Mouse (Mus musculus) heart, embryonic 14.5 days (tissue): ENCODE results near the gene 1700012A03Rik. TPM values are rescaled to one million over a fixed set of nuclear protein-coding genes. Genes with fewer than 3 reads are reported as not detected.

Source experiments
- ATAC-seq: fragments of 200-750 bp; cut with Nextera tagmentation; 2 replicates; pipeline ENCODE4 v1.8.0; 2017; ENCODE audit warnings: low read depth, moderate TSS enrichment; ENCODE audit not compliant: insufficient number of reproducible peaks, insufficient read depth, low FRiP score
- H3K27ac ChIP-seq, 2 experiments: fragments of 200-500 bp in 1 of 2; fragments of 300-500 bp in 1 of 2; sonication (generic) in 1 of 2; replicated peaks in 1 of 2; 2 replicates each; pipeline ENCODE4 v1.5.1; 2012 to 2014; ENCODE audit warnings: low read depth in 2 of 2, low read length in 2 of 2, control low read depth in 1 of 2, mild to moderate bottlenecking in 1 of 2, mixed read lengths in 1 of 2; ENCODE audit not compliant: control insufficient read depth in 1 of 2, insufficient read depth in 1 of 2
- H3K27me3 ChIP-seq: fragments of 300-500 bp; sonication (generic); 2 replicates; pipeline ENCODE4 v1.6.1; 2014; ENCODE audit warnings: mild to moderate bottlenecking, low read length, control low read depth; ENCODE audit not compliant: control insufficient read depth, insufficient read depth
- H3K36me3 ChIP-seq: fragments of 300-500 bp; sonication (generic); 2 replicates; pipeline ENCODE4 v1.6.1; 2014; ENCODE audit warnings: mild to moderate bottlenecking, control low read depth, low read length, mixed read lengths; ENCODE audit not compliant: control insufficient read depth, insufficient read depth
- H3K4me1 ChIP-seq, 2 experiments: fragments of 200-500 bp in 1 of 2; fragments of 300-500 bp in 1 of 2; sonication (generic) in 1 of 2; 2 replicates each; pipeline ENCODE4 v1.6.1; 2012 to 2014; ENCODE audit warnings: low read length in 2 of 2, control low read depth in 1 of 2, mixed read lengths in 1 of 2; ENCODE audit not compliant: control insufficient read depth in 2 of 2, insufficient read depth in 2 of 2
- H3K4me2 ChIP-seq: fragments of 300-500 bp; sonication (generic); 2 replicates; pipeline ENCODE4 v1.6.1; 2014; ENCODE audit warnings: mild to moderate bottlenecking, low read length
- H3K4me3 ChIP-seq, 2 experiments: fragments of 200-500 bp in 1 of 2; fragments of 300-500 bp in 1 of 2; sonication (generic) in 1 of 2; 2 replicates each; pipeline ENCODE4 v1.5.1; 2012 to 2014; ENCODE audit warnings: low read length in 2 of 2, mild to moderate bottlenecking in 2 of 2, control low read depth in 1 of 2, low read depth in 1 of 2, moderate library complexity in 1 of 2; ENCODE audit not compliant: control insufficient read depth in 1 of 2, insufficient read depth in 1 of 2
- H3K9ac ChIP-seq: fragments of 300-500 bp; sonication (generic); 2 replicates; pipeline ENCODE4 v1.6.1; 2014; ENCODE audit warnings: mild to moderate bottlenecking, low read length
- H3K9me3 ChIP-seq: fragments of 300-500 bp; sonication (generic); 2 replicates; pipeline ENCODE4 v1.6.1; 2016; ENCODE audit warnings: low read length, control low read depth; ENCODE audit not compliant: control insufficient read depth
- WGBS: fragments of 180-500 bp; shearing (Covaris S2); extraction: QIAGEN DNeasy Blood & Tissue Kit; methylation state at CpG from one replicate; pipeline ENCODE4 v1.1.7; 2014; 5-methylcytosine and 5-hydroxymethylcytosine counted together
- polyA plus RNA-seq: library from polyadenylated mRNA; unstranded; fragments of >200 nt; fragmentation: Nextera tagmentation; extraction: Ambion mirVana; gene quantifications from 2 replicates; pipeline ENCODE4 v1.2.1, GENCODE M21; 2014

The 1700012A03Rik gene
- polyA plus RNA-seq, 1 experiment from 2014 or later: not detected

DNA sequence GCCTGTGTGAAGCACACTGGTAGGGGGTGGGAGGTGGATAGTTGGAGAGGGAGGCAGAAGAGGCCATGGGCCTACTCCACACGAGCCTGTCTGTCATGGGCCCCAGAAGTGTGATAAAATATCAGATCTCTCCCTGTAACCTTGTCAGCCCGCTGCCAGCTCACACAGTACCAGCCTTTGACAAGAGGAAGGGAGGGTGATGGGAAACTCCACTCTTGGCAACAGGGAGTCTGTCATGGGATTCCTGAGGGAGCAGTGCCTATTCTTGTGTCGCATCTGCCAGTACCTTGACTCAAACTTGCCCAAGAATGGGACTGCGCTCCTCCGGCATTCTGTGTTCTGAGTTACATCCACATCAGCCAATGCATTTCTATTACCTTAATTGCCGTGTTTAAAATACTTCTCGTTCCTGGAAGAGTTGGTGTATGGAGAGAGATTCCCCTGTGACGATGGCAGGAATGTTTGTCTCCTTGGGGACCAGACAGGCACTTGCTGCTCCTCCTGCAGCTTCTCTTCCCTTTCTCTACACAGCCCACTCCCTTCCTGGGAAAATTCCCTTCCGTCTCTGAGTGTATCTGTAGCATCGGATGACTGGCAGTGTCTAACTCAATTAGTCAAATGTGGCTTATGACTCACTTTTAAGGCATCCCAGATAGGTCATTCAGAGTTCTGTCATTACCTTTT, 28.1 kb upstream of the 1700012A03Rik start:
- H3K9me3 ChIP-seq: no peaks in the 10 kb centered on the region
- H3K4me2 ChIP-seq: no peak overlapping the region
- no peak overlapping the region for H3K4me3 ChIP-seq
- ATAC-seq: no peak
- no peaks in the 10 kb centered on the region for H3K36me3 ChIP-seq
- H3K27me3 ChIP-seq: no peaks in the 10 kb centered on the region
- 42% methylated on average over 10 of the region's 10 CpGs for WGBS
- no peak overlapping the region for H3K27ac ChIP-seq
- no peak overlapping the region for H3K9ac ChIP-seq
- peaks cover 11 to 17% of the 10 kb centered on the region in 2 experiments for H3K4me1 ChIP-seq

DNA sequence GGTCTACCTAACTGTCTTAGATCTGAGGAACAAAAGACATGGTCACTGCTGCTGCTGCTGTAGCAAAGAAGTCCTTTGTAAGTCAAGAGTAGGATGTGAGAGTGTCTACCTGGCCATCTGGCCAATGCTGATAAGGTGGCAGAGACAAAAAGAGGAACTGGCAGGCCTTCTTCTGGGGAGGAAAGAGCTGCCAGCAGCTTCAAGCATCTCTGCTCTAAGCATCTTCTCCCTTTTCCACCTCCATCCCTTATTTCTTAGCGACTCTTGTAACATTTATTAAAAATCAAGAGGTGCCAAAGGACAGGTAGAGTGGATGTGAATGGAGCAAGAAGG, 27.5 kb upstream of the 1700012A03Rik start:
- H3K27ac ChIP-seq: no peak overlapping the region
- no peak overlapping the region for H3K9ac ChIP-seq
- H3K36me3 ChIP-seq: no peaks in the 10 kb centered on the region
- no peak overlapping the region for H3K4me2 ChIP-seq
- no peaks in the 10 kb centered on the region for H3K9me3 ChIP-seq
- H3K4me3 ChIP-seq: no peak overlapping the region
- 76% methylated on average over 1 of the region's 1 CpGs for WGBS
- no peaks in the 10 kb centered on the region for H3K27me3 ChIP-seq
- no peak for ATAC-seq
- H3K4me1 ChIP-seq: peaks cover 9 to 12% of the 10 kb centered on the region in 2 experiments

DNA sequence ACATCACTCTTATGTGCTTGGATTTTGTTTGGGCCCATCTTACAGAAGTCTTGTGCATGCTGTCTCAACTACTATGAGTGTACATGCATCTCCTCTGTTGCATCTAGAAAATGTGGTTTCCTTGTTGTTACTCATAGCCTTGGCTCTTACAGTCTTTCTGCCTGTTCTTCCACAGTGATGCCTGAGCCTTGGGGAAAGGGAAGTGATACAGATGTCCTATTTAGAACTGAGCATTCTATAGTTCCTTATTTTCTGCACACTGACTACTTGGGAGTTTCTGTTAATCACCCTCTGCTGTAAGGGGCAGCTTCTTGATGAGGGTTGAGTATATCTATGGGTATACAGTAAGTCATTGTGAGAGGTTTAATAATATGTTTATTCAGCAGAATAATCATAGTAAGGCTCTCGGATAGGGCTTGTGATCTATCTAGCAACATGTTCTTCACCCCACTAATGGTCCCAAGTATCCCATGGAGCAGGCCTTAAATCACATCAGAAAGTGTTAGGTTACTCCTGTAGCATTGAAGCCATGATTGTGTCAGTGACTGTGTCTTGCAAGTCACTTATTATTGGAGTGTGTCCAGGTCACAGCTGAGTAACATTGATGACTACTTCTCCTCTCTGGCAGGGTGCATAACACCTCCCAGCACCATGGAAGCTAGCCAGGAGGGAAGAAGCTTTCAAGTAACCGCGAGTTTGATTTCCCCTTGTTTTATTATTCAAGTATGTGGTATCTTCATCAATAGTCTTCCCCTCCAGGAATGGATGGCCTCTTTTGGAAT, 21.6 kb upstream of the 1700012A03Rik start:
- Histone ChIP-seq H3K4me1 (no peaks in the 10 kb centered on the region), H3K36me3 (no peaks in the 10 kb centered on the region), H3K4me2 (no peak overlapping the region), H3K4me3 (no peak overlapping the region), H3K27me3 (no peaks in the 10 kb centered on the region), H3K9ac (no peak overlapping the region), H3K27ac (no peak overlapping the region), H3K9me3 (no peaks in the 10 kb centered on the region)
- ATAC-seq: no peak
- 73% methylated on average over 3 of the region's 3 CpGs for WGBS

DNA sequence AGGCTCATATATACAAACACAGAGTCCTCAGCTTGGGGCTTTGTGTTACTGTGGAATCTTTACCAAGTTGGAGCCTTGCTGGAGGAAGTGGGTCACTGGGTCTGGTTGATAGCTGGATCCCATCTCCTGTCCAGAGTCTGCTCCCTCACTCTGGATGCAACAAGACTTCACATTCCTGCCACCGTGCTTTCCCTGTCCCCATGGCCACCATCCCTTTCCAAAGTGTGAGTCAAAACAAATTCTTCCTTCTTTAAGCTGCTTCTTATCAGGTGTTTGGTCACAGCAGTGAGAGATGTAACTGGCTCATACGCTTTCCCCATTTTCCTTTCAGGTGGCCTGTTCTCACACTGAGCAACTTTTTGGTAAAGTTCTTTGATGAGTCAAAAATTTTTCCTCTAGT, 15.8 kb upstream of the 1700012A03Rik start:
- Histone ChIP-seq H3K27me3 (no peaks in the 10 kb centered on the region), H3K9me3 (no peaks in the 10 kb centered on the region), H3K9ac (no peak overlapping the region), H3K4me2 (no peak overlapping the region), H3K27ac (no peak overlapping the region), H3K4me3 (no peak overlapping the region), H3K4me1 (no peaks in the 10 kb centered on the region), H3K36me3 (no peaks in the 10 kb centered on the region)
- WGBS: 26% methylated on average over 2 of the region's 2 CpGs
- ATAC-seq: no peak

DNA sequence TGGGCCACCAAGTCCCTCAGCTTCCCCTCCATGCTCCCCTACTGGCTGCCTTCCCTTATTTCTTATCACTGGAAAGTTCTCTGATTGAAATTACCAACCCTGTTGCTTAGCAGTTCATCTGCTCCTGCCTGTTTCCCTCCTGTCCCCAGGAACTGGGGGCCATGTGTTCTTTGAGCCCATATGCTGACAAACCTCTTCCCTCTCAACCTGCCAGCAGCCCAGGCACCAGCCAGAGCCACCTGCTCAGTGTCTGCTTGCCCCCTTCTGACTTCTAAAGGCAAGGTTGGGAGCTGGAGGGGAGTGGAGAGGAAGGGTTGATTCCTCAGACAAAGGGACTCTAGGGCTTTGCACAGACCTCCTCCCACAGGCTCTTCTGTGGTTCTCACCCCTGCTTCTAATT, 4.7 kb upstream of the 1700012A03Rik start:
- Histone ChIP-seq H3K27me3 (no peaks in the 10 kb centered on the region), H3K4me1 (no peaks in the 10 kb centered on the region), H3K9ac (no peak overlapping the region), H3K36me3 (no peaks in the 10 kb centered on the region), H3K27ac (no peak overlapping the region), H3K4me3 (no peak overlapping the region), H3K4me2 (no peak overlapping the region), H3K9me3 (no peaks in the 10 kb centered on the region)
- no peak for ATAC-seq

DNA sequence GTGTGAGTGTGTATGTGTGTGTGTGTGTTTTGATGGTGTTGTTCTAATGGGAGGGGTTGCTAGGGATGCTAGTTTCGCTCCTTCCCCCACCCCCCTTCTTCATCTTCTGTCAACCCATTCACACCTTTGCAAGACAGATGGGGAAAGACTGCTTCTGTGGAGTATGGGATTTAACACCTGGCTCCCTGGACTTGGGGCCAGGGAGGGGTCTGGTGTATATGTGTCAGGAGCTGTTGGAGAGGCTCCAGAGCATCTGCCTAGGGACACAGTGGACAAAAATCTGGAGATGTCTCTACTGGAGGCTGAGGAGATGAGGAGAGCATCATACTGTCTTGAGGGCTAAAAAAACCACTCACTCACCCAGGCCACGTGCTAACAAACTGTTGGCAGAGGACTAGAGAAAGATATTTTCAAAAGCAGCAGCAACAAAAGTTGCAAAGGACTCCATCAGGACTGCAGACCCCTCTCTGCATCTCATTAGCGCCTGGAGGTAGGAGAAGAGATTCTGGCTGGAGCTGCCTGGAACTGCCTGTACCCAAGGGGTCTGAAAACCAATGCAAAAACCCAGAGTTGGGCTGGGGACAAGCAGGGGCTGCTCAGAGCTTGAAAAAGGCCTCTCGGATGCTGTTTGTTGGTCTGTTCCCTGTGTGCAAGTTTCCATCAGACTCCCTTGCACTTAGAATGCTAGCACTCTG, 643 bp upstream of the 1700012A03Rik start:
- Histone ChIP-seq H3K4me2 (no peak overlapping the region), H3K36me3 (no peaks in the 10 kb centered on the region), H3K4me3 (no peak overlapping the region), H3K9ac (no peak overlapping the region), H3K27ac (no peak overlapping the region), H3K9me3 (no peaks in the 10 kb centered on the region), H3K27me3 (no peaks in the 10 kb centered on the region), H3K4me1 (no peaks in the 10 kb centered on the region)
- ATAC-seq: no peak
- WGBS: 39% methylated on average over 4 of the region's 4 CpGs

DNA sequence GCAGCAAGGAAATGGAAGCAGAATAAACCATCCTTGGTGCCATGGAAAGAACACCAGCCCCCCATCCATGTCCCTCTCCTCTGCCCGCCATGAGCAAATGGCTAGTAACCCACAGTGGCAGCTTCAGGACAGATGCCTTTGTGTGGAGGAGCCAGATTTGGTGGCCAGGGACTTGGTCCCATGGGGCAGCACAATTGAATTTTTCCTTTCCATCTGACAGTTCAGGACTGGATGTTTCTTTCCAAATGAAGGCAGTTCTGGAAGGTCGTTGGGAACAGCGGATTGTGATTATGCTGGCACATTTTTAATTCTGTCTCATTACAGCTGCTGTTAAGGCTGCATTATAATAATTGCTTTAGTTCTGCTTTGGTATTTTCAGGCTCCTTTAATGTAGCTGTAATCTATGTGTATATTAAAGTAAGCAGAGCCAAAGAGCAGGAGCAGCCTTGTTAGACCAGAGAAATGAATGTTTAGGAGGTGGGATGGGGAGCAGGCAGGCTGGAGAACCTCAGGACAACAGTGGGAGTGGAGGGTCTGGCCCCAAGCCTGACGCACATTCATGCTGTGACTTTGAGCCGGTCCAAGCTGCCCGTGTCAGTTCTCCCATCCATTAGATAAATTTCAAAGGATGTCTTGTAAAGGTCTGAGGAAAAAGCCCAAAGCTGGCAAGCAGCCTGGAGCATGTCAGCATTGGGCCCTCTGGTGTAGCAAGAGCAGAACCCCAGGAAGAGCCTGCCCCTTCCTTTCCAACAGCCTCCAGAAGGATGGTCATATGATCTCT, 2.3 kb downstream of the 1700012A03Rik start:
- H3K27ac ChIP-seq: no peak overlapping the region
- H3K9me3 ChIP-seq: no peaks in the 10 kb centered on the region
- H3K36me3 ChIP-seq: no peaks in the 10 kb centered on the region
- ATAC-seq: no peak
- 69% methylated on average over 6 of the region's 6 CpGs for WGBS
- no peak overlapping the region for H3K9ac ChIP-seq
- no peaks in the 10 kb centered on the region for H3K4me1 ChIP-seq
- H3K27me3 ChIP-seq: no peaks in the 10 kb centered on the region
- no peak overlapping the region for H3K4me2 ChIP-seq
- H3K4me3 ChIP-seq: no peak overlapping the region
